Mouse (Mus musculus): Measurements from ENCODE around the gene Efna5.

GRCm38 (mm10) chr17:62750647-62751046, 130.5 kb downstream of the Efna5 start:
- TF ChIP-seq POLR2A (IDR thresholded peaks at IDR 0.05; ENCODE audit: low read depth, low read length) (no peak), CTCF (IDR thresholded peaks at IDR 0.05; ENCODE audit: borderline replicate concordance, insufficient read depth, low read length) (no peak)
